Mouse (Mus musculus): ENCODE results near the gene Adgrg1. TPM values are rescaled to one million over a fixed set of nuclear protein-coding genes. Genes with fewer than 3 reads are reported as not detected.

The Adgrg1 gene
- total and polyA plus RNA-seq, 2 experiments from 2014 or later = 101 to 188 TPM

DNA sequence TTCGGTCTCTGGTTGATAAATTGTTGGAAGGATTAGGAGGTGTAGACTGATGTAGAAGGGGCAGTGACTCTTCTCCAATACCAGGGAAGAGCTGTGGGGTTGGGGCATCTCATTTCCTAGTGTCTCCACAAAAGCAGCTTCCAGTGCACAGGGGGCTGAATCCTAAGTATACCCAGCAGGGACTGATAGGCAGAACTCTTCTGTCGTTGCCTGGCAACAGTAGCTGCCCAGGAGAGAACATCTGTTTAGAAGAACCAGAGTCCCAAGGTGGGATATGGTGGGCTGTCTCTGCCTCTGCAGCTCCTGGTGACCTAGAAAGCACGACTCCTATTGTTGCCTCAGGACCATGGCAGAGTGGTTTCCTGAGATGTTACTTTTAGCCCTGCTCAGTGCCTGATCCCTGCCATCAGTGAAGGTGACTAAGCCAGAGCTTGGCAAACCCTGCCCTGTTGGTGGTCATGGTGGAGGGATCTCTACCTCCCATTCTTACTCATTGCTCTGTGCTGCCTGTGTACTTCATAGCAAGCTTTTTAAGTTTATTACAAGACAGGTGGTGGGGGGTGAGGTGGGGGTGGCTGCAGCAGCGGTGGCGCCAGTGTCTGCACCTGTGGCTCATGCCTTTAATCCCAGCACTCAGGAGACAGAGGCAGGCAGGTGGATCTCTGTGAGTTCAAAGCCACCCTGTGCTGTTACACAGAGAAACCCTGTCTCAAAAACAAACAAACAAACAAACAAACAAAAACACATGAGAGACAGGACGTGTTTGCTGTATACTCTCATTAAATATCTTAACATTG is 73.5 kb downstream of the Adgrg1 start:
- H3K4me2 ChIP-seq (ENCODE audit: low read depth) = no peak overlapping the region
- H3K9ac ChIP-seq = no peak overlapping the region
- 69% methylated on average over 6 of the region's 6 CpGs for WGBS
- TF ChIP-seq CTCF (IDR thresholded peaks at IDR 0.05; ENCODE audit: low read depth) = no peak
- no peaks in the 10 kb centered on the region for H3K27me3 ChIP-seq (ENCODE audit: insufficient read depth, low read length)
- ATAC-seq = peak; percentile 43
- no peaks in the 10 kb centered on the region for H3K9me3 ChIP-seq (ENCODE audit: low read length)
- no peak overlapping the region for H3K4me3 ChIP-seq (ENCODE audit: low read depth, low read length)
- DNase-seq = no peak
- no peak overlapping the region for H3K27ac ChIP-seq (ENCODE audit: low read depth, low read length)
- no peaks in the 10 kb centered on the region for H3K36me3 ChIP-seq (ENCODE audit: insufficient read depth)
- H3K4me1 ChIP-seq (ENCODE audit: insufficient read depth) = 0 out of 2 replicates have a peak, but pooled peaks cover 3% of the 10 kb centered on the region

DNA sequence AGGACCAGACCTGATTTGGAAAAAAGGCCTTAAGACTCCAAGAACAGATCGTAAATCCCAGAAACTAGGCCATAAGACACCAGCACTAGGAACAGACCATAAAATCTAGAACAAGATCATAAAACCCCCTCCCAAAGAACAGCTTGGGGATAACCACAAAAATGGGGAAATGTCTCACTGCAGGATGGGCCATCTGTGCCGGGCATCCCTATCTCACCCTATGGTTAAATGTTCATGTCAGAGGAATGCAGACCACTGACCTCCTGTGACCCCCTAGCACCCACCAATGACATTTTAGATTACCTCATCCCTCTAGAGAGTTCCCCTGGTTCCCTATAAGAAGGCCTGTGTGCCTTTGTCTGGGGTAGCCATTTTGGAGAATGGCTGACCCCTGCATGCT is 75.1 kb downstream of the Adgrg1 start:
- 91% methylated on average over 2 of the region's 2 CpGs for WGBS
- TF ChIP-seq CTCF (IDR thresholded peaks at IDR 0.05; ENCODE audit: low read depth) = no peak
- no peaks in the 10 kb centered on the region for H3K27me3 ChIP-seq (ENCODE audit: insufficient read depth, low read length)
- DNase-seq (no peak), ATAC-seq (no peak)
- 0 out of 2 replicates have a peak, but pooled peaks cover 3% of the 10 kb centered on the region for H3K4me1 ChIP-seq (ENCODE audit: insufficient read depth)
- H3K4me2 ChIP-seq (ENCODE audit: low read depth) = no peak overlapping the region
- H3K9me3 ChIP-seq (ENCODE audit: low read length) = no peaks in the 10 kb centered on the region
- H3K36me3 ChIP-seq (ENCODE audit: insufficient read depth) = no peaks in the 10 kb centered on the region
- H3K9ac ChIP-seq = no peak overlapping the region
- H3K27ac ChIP-seq (ENCODE audit: low read depth, low read length) = no peak overlapping the region
- H3K4me3 ChIP-seq (ENCODE audit: low read depth, low read length) = no peak overlapping the region

DNA sequence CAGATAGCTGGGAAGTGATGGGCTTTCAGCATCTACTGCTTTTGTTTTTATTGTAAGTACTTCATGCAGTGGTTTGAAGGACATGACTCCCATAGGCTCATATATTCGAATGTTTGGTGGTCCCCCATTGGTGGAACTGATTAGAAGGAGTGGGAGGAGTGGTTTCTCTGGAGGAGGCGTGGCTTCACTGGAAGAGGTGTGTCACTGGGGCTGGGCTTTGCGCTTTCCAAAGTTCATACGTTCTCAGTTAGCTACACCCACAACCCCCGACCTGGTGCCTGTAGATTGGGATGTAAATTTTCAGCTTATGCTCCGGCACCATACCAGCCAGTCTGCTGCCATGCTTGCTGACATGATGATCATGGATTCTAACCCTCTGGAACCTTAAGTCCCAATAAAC is 79.9 kb downstream of the Adgrg1 start:
- no peaks in the 10 kb centered on the region for H3K27me3 ChIP-seq (ENCODE audit: insufficient read depth, low read length)
- H3K9me3 ChIP-seq (ENCODE audit: low read length) = no peaks in the 10 kb centered on the region
- DNase-seq = no peak
- H3K4me2 ChIP-seq (ENCODE audit: low read depth) = no peak overlapping the region
- no peak for ATAC-seq
- H3K27ac ChIP-seq (ENCODE audit: low read depth, low read length) = no peak overlapping the region
- H3K4me1 ChIP-seq (ENCODE audit: insufficient read depth) = no peaks in the 10 kb centered on the region
- no peaks in the 10 kb centered on the region for H3K36me3 ChIP-seq (ENCODE audit: insufficient read depth)
- H3K9ac ChIP-seq = no peak overlapping the region
- no peak for TF ChIP-seq CTCF (IDR thresholded peaks at IDR 0.05; ENCODE audit: low read depth)
- WGBS = 65% methylated on average over 6 of the region's 6 CpGs
- no peak overlapping the region for H3K4me3 ChIP-seq (ENCODE audit: low read depth, low read length)

DNA sequence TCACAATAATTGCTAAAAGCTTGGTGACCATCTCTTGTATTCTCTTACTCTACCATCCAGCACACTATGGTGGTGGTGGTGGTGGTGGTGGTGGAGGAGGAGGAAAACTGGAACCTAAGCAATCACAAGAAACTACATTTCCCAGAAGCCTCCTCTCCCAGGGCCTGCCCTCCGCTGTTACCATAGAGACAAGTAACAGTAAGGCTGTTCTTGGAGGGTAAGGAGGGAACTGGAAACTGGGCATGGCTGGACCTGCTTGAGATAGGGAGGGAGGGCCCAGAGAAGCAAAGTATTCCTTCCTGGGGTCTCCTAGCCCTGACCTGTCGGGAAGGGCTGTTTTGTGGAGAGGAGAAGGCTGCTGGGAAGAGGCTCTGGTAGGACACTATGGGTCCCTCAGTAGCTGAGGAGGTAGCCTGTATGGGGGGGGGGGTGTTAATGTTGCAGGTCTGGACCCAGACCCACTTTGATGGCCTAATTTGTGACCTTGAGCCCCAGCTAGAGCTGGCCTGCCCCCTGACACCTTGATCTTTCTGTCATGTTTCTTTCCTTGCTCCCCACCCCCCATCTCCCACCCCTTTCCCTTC is 80.5 kb downstream of the Adgrg1 start, which contains the start of gene Drc7:
TSS of gene Drc7 (plus strand) at position 177 of the 584 bp plus-strand sequence.
- WGBS = 22% methylated on average over 2 of the region's 2 CpGs
- TF ChIP-seq CTCF (IDR thresholded peaks at IDR 0.05; ENCODE audit: low read depth) = no peak
- H3K4me2 ChIP-seq (ENCODE audit: low read depth) = peak within 1 kb of the TSS; percentile 16; the same call in 1 of the 2 replicates
- H3K4me3 ChIP-seq (ENCODE audit: low read depth, low read length) = no peak within 1 kb of the TSS
- no peaks in the 10 kb centered on the region for H3K27me3 ChIP-seq (ENCODE audit: insufficient read depth, low read length)
- H3K4me1 ChIP-seq (ENCODE audit: insufficient read depth) = no peaks in the 10 kb centered on the region
- no peak within 1 kb of the TSS for H3K9ac ChIP-seq
- DNase-seq (peak; percentile 62), ATAC-seq (peak; percentile 95)
- no peaks in the 10 kb centered on the region for H3K36me3 ChIP-seq (ENCODE audit: insufficient read depth)
- no peaks in the 10 kb centered on the region for H3K9me3 ChIP-seq (ENCODE audit: low read length)
- no peak within 1 kb of the TSS for H3K27ac ChIP-seq (ENCODE audit: low read depth, low read length)

DNA sequence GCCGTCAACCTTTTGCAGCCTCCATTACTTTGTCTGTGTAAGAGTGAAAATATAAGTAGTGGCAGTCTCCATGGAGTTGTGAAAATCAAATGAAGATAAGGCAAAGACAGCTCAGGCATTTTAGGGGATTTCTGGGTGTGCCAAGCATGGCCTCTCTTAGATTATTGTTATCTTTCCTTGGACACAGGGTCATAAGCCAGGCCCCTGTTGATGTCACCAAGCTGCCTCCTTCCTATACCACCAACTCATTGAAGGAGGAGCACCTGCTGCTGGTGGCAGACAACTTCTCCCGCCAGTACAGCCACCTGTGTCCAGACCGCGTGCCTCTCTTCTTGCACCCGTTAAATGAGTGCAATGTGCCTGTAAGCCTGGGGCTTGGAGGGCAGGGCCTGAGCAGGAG is 81.9 kb downstream of the Adgrg1 start:
- ATAC-seq = no peak
- no peak overlapping the region for H3K9ac ChIP-seq
- H3K4me2 ChIP-seq (ENCODE audit: low read depth) = no peak overlapping the region
- no peak overlapping the region for H3K27ac ChIP-seq (ENCODE audit: low read depth, low read length)
- H3K27me3 ChIP-seq (ENCODE audit: insufficient read depth, low read length) = no peaks in the 10 kb centered on the region
- H3K36me3 ChIP-seq (ENCODE audit: insufficient read depth) = no peaks in the 10 kb centered on the region
- no peaks in the 10 kb centered on the region for H3K4me1 ChIP-seq (ENCODE audit: insufficient read depth)
- no peaks in the 10 kb centered on the region for H3K9me3 ChIP-seq (ENCODE audit: low read length)
- no peak for TF ChIP-seq CTCF (IDR thresholded peaks at IDR 0.05; ENCODE audit: low read depth)
- no peak for DNase-seq
- no peak overlapping the region for H3K4me3 ChIP-seq (ENCODE audit: low read depth, low read length)
- WGBS = 83% methylated on average over 5 of the region's 5 CpGs

DNA sequence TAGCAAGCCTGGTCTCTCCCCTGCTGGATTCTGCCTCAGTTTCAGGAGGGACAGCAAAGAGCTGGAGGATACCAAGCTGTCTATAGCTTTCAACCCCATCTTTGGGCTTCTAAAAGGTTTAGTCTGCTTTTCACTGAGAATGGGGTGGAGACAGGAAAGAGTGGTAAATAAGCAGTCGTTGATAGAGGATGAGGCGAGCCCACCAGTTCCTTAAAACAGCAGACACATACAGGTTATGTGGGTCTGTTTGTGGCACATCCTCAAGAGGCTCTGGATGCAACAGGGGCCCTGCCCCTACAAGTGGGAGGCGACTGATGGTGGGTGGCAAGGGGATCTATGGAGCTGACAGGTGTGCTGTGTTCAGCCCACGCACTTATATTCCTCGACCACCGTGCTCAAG is 84.1 kb downstream of the Adgrg1 start:
- H3K4me3 ChIP-seq (ENCODE audit: low read depth, low read length) = no peak overlapping the region
- DNase-seq (no peak), ATAC-seq (no peak)
- H3K27ac ChIP-seq (ENCODE audit: low read depth, low read length) = no peak overlapping the region
- H3K9me3 ChIP-seq (ENCODE audit: low read length) = no peaks in the 10 kb centered on the region
- 84% methylated on average over 6 of the region's 6 CpGs for WGBS
- TF ChIP-seq CTCF (IDR thresholded peaks at IDR 0.05; ENCODE audit: low read depth) = no peak
- H3K4me2 ChIP-seq (ENCODE audit: low read depth) = no peak overlapping the region
- H3K9ac ChIP-seq = no peak overlapping the region
- no peaks in the 10 kb centered on the region for H3K4me1 ChIP-seq (ENCODE audit: insufficient read depth)
- no peaks in the 10 kb centered on the region for H3K27me3 ChIP-seq (ENCODE audit: insufficient read depth, low read length)
- no peaks in the 10 kb centered on the region for H3K36me3 ChIP-seq (ENCODE audit: insufficient read depth)

DNA sequence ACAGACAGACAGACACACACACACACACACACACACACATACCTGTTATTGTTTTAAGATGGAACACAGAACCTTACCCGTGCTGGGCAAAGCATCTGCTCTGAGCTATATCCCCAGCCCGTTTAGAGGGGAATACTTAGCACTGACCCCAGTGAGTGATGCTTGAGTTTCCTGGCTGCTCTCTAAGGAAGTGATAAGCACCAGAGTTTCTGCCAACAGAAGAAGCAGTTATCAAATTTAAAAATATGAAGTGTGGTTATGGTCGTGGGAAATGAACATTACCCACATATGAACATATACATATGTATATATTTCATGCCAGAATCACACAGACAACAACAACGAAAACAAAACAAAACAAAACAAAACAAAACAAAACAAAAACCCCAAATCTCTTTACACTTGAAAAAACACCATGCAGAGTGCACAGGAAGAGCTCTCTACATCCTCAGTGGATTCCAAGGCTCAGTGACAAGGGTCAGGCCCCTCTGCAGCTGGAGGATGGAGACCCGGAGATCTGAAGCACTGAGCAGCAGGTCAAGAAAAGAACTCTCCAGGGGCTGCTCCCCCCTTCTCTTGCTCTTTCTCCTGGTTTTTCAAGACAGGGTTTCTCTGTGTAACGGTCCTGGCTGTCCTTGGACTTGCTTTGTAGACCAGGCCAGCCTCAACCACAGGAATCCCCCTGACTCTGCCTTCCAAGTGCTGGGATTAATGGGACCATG is 85.4 kb downstream of the Adgrg1 start:
- H3K27ac ChIP-seq (ENCODE audit: low read depth, low read length) = no peak overlapping the region
- H3K27me3 ChIP-seq (ENCODE audit: insufficient read depth, low read length) = no peaks in the 10 kb centered on the region
- no peak for TF ChIP-seq CTCF (IDR thresholded peaks at IDR 0.05; ENCODE audit: low read depth)
- no peak overlapping the region for H3K4me3 ChIP-seq (ENCODE audit: low read depth, low read length)
- DNase-seq = no peak
- no peak overlapping the region for H3K9ac ChIP-seq
- H3K4me2 ChIP-seq (ENCODE audit: low read depth) = no peak overlapping the region
- ATAC-seq = no peak
- no peaks in the 10 kb centered on the region for H3K9me3 ChIP-seq (ENCODE audit: low read length)
- H3K4me1 ChIP-seq (ENCODE audit: insufficient read depth) = no peaks in the 10 kb centered on the region
- WGBS = 60% methylated on average over 6 of the region's 6 CpGs
- H3K36me3 ChIP-seq (ENCODE audit: insufficient read depth) = no peaks in the 10 kb centered on the region

Other genes starting within 250 kb of the Adgrg1 start
- not detected in 2 replicates for gene Ccl22, start 229.2 kb upstream of the Adgrg1 start, total RNA-seq (2014; rRNA removed)
- 0.15 TPM in 1 of 2 replicates, not detected in the other for gene Ccl22, start 229.2 kb upstream of the Adgrg1 start, polyA plus RNA-seq (2015; fragmentation: Nextera tagmentation; extraction: Ambion mirVana)
- gene Cx3cl1, start 202.7 kb upstream of the Adgrg1 start, total RNA-seq (2014; rRNA removed) = 61.5 and 68.7 TPM in 2 replicates
- gene Cx3cl1, start 202.7 kb upstream of the Adgrg1 start, polyA plus RNA-seq (2015; fragmentation: Nextera tagmentation; extraction: Ambion mirVana) = 61.8 and 80.0 TPM in 2 replicates
- gene Ccl17, start 164.3 kb upstream of the Adgrg1 start, total RNA-seq (2014; rRNA removed) = not detected in 2 replicates
- 4.7 and 5.0 TPM in 2 replicates for gene Ccl17, start 164.3 kb upstream of the Adgrg1 start, polyA plus RNA-seq (2015; fragmentation: Nextera tagmentation; extraction: Ambion mirVana)
- gene Coq9, start 136.4 kb upstream of the Adgrg1 start, total RNA-seq (2014; rRNA removed) = 87.3 and 89.6 TPM in 2 replicates
- gene Coq9, start 136.4 kb upstream of the Adgrg1 start, polyA plus RNA-seq (2015; fragmentation: Nextera tagmentation; extraction: Ambion mirVana) = 45.4 and 52.6 TPM in 2 replicates
- gene Ciapin1, start 136.4 kb upstream of the Adgrg1 start, total RNA-seq (2014; rRNA removed) = 50.1 and 51.1 TPM in 2 replicates
- 108 and 120 TPM in 2 replicates for gene Ciapin1, start 136.4 kb upstream of the Adgrg1 start, polyA plus RNA-seq (2015; fragmentation: Nextera tagmentation; extraction: Ambion mirVana)
- 59.5 and 82.7 TPM in 2 replicates for gene Polr2c, start 117.3 kb upstream of the Adgrg1 start, total RNA-seq (2014; rRNA removed)
- 101 and 119 TPM in 2 replicates for gene Polr2c, start 117.3 kb upstream of the Adgrg1 start, polyA plus RNA-seq (2015; fragmentation: Nextera tagmentation; extraction: Ambion mirVana)
- 123 and 171 TPM in 2 replicates for gene Dok4, start 98.4 kb upstream of the Adgrg1 start, total RNA-seq (2014; rRNA removed)
- 97.5 and 117 TPM in 2 replicates for gene Dok4, start 98.4 kb upstream of the Adgrg1 start, polyA plus RNA-seq (2015; fragmentation: Nextera tagmentation; extraction: Ambion mirVana)
- gene Ccdc102a, start 56.7 kb upstream of the Adgrg1 start, total RNA-seq (2014; rRNA removed) = 6.8 and 8.1 TPM in 2 replicates
- gene Ccdc102a, start 56.7 kb upstream of the Adgrg1 start, polyA plus RNA-seq (2015; fragmentation: Nextera tagmentation; extraction: Ambion mirVana) = 4.4 and 4.8 TPM in 2 replicates
- 0.10 TPM in 1 of 2 replicates, not detected in the other for gene Adgrg5, start 51.1 kb upstream of the Adgrg1 start, total RNA-seq (2014; rRNA removed)
- 0.06 and 0.12 TPM in 2 replicates for gene Adgrg5, start 51.1 kb upstream of the Adgrg1 start, polyA plus RNA-seq (2015; fragmentation: Nextera tagmentation; extraction: Ambion mirVana)
- gene Adgrg3, start 42.9 kb downstream of the Adgrg1 start, total RNA-seq (2014; rRNA removed) = 0.67 and 1.2 TPM in 2 replicates
- 0.47 and 0.69 TPM in 2 replicates for gene Adgrg3, start 42.9 kb downstream of the Adgrg1 start, polyA plus RNA-seq (2015; fragmentation: Nextera tagmentation; extraction: Ambion mirVana)
- 1.9 and 4.4 TPM in 2 replicates for gene Drc7, start 80.4 kb downstream of the Adgrg1 start, total RNA-seq (2014; rRNA removed)
- gene Drc7, start 80.4 kb downstream of the Adgrg1 start, polyA plus RNA-seq (2015; fragmentation: Nextera tagmentation; extraction: Ambion mirVana) = 2.1 and 3.7 TPM in 2 replicates
- 43.9 and 50.6 TPM in 2 replicates for gene Katnb1, start 106.4 kb downstream of the Adgrg1 start, total RNA-seq (2014; rRNA removed)
- 44.7 and 49.5 TPM in 2 replicates for gene Katnb1, start 106.4 kb downstream of the Adgrg1 start, polyA plus RNA-seq (2015; fragmentation: Nextera tagmentation; extraction: Ambion mirVana)
- gene Kifc3, start 228.1 kb downstream of the Adgrg1 start, total RNA-seq (2014; rRNA removed) = 53.9 and 54.1 TPM in 2 replicates
- gene Kifc3, start 228.1 kb downstream of the Adgrg1 start, polyA plus RNA-seq (2015; fragmentation: Nextera tagmentation; extraction: Ambion mirVana) = 32.7 and 33.2 TPM in 2 replicates